Mouse (Mus musculus) limb, embryonic 15.5 days (tissue): ENCODE measurements around the gene Nat8f1. TPM values are rescaled to one million over a fixed set of nuclear protein-coding genes. Genes with fewer than 3 reads are reported as not detected.
"Not testable (repeated sequence)": the region's sequence is repeated elsewhere in the genome, so short reads cannot be mapped to it uniquely, and the experiment has no call there.

ENCODE experiments used
- ATAC-seq: fragments of 200-750 bp; cut with Nextera tagmentation; 2 replicates; pipeline ENCODE4 v1.8.0; 2017; ENCODE audit warnings: low read depth, moderate TSS enrichment; ENCODE audit not compliant: insufficient number of reproducible peaks, low FRiP score, low TSS enrichment
- H3K27ac ChIP-seq: fragments of 300-500 bp; sonication (generic); 2 replicates; pipeline ENCODE4 v1.5.1; 2015; ENCODE audit warnings: moderate library complexity, mild to moderate bottlenecking, inconsistent platforms
- H3K27me3 ChIP-seq: fragments of 300-500 bp; sonication (generic); 2 replicates; pipeline ENCODE4 v1.6.1; 2015; ENCODE audit warnings: inconsistent platforms
- H3K36me3 ChIP-seq: fragments of 300-500 bp; sonication (generic); 2 replicates; pipeline ENCODE4 v1.6.1; 2015; ENCODE audit warnings: inconsistent platforms
- H3K4me1 ChIP-seq: fragments of 300-500 bp; sonication (generic); 2 replicates; pipeline ENCODE4 v1.6.1; 2015; ENCODE audit warnings: inconsistent platforms
- H3K4me2 ChIP-seq: fragments of 300-500 bp; sonication (generic); 2 replicates; pipeline ENCODE4 v1.6.1; 2015; ENCODE audit warnings: mild to moderate bottlenecking, inconsistent platforms
- H3K4me3 ChIP-seq: fragments of 300-500 bp; sonication (generic); 2 replicates; pipeline ENCODE4 v1.5.1; 2015; ENCODE audit warnings: mild to moderate bottlenecking, inconsistent platforms
- H3K9ac ChIP-seq: fragments of 300-500 bp; sonication (generic); 2 replicates; pipeline ENCODE4 v1.6.1; 2015; ENCODE audit warnings: inconsistent platforms
- H3K9me3 ChIP-seq: fragments of 300-500 bp; sonication (generic); 2 replicates; pipeline ENCODE4 v1.6.1; 2016; ENCODE audit warnings: inconsistent platforms
- WGBS: fragments of 180-500 bp; shearing (Covaris S2); methylation state at CpG from one replicate; pipeline ENCODE4 v1.1.7; 2015; 5-methylcytosine and 5-hydroxymethylcytosine counted together
- polyA plus RNA-seq: library from polyadenylated mRNA; unstranded; fragments of >200 nt; fragmentation: Nextera tagmentation; extraction: Ambion mirVana; gene quantifications from 2 replicates; pipeline ENCODE4 v1.2.1, GENCODE M21; 2015

The Nat8f1 gene
- 4.2 and 4.7 TPM in 2 replicates for polyA plus RNA-seq

DNA sequence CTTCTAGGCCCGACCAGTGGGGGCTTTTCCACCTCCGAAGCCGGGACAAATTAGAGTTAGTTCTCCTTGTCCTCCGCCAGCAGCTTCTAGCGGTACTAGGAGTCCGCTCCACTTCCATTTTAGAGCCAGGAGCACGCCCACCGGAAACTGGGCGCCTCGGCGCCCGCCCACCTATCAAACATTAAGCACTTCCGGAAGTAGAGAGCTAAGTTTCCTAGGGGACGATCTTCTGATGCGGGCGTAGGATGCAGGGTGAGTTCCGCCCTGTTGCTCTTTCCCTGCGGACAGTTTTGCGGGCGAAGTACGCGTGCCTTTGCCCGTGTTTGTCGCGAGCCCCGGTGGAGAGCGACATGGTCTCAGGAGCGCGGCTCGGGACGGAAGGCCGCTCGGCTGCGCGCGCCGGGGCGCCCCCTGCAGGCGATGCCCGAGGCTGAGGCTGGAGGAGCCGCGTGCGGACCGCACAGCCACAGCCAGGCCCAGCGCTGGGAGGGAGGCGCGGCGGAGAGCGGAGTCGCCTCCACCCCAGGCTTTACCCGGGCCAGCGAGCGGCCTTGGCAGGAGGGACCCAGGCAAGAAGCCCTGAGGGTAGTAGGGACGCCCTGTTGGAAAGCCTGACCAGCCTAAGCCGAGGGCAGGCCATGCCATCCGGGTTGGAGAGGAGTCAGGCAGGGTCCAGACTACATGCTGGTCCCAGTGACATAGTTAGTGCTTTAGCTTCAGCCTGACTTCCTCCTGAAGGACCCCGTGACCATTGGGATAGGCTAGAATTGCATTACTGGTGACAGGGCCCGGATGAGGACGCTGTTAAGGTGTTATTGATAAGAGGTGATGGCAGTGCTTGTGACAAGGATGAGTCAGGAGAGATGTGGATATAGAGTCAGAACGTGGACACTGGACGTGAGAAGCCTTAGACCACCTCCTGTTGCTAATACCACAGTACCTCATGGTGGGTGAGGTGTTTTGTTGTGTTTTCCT is at the start of gene Nat8f1:
Gene Nat8f1 (minus strand): TSS at position 149 of the 975 bp plus-strand sequence.
- peak; percentile 94 for ATAC-seq
- under 1% methylated on average over 59 of the region's 61 CpGs for WGBS
- peak within 1 kb of the TSS; percentile 89 for H3K27ac ChIP-seq

GRCm38 (mm10) chr6:85961101-85962091 is 45.9 kb upstream of the Nat8f1 start, which contains the start of gene Dusp11:
Gene Dusp11, minus strand, starts transcription at chr6:85961667.
- H3K4me3 ChIP-seq = peak within 1 kb of the TSS; percentile 65
- peak; percentile 94 for ATAC-seq
- H3K9ac ChIP-seq = peak within 1 kb of the TSS; percentile 82
- WGBS = under 1% methylated on average over 70 of the region's 70 CpGs
- H3K4me1 ChIP-seq = peaks cover 9% of the 10 kb centered on the region
- H3K27me3 ChIP-seq = no peaks in the 10 kb centered on the region
- H3K36me3 ChIP-seq = peaks cover 12% of the 10 kb centered on the region
- peak within 1 kb of the TSS; percentile 68 for H3K4me2 ChIP-seq
- no peaks in the 10 kb centered on the region for H3K9me3 ChIP-seq
- peak within 1 kb of the TSS; percentile 99 for H3K27ac ChIP-seq

More for the DNA sequence above, at the start of gene Nat8f1:
- H3K4me1 ChIP-seq, H3K36me3 ChIP-seq, H3K27me3 ChIP-seq, H3K9me3 ChIP-seq: not testable (repeated sequence)
- H3K4me2 ChIP-seq = peak within 1 kb of the TSS; percentile 71
- peak within 1 kb of the TSS; percentile 66 for H3K9ac ChIP-seq
- H3K4me3 ChIP-seq = peak within 1 kb of the TSS; percentile 58

GRCm38 (mm10) chr6:85957581-85957980 is 42.1 kb upstream of the Nat8f1 start:
- H3K4me2 ChIP-seq = no peak overlapping the region
- H3K9me3 ChIP-seq = no peaks in the 10 kb centered on the region
- WGBS = 94% methylated on average over 3 of the region's 3 CpGs
- no peak overlapping the region for H3K4me3 ChIP-seq
- H3K9ac ChIP-seq = no peak overlapping the region
- ATAC-seq = no peak
- H3K4me1 ChIP-seq = peaks cover 9% of the 10 kb centered on the region
- H3K36me3 ChIP-seq = peaks cover 44% of the 10 kb centered on the region
- H3K27ac ChIP-seq = no peak overlapping the region
- no peaks in the 10 kb centered on the region for H3K27me3 ChIP-seq

- Histone ChIP-seq H3K9ac (no peak overlapping the region), H3K27ac (no peak overlapping the region), H3K27me3 (no peaks in the 10 kb centered on the region), H3K4me1 (no peaks in the 10 kb centered on the region), H3K4me3 (no peak overlapping the region), H3K36me3 (peaks cover 90% of the 10 kb centered on the region), H3K4me2 (no peak overlapping the region), H3K9me3 (no peaks in the 10 kb centered on the region)
- 85% methylated on average over 6 of the region's 6 CpGs for WGBS
- no peak for ATAC-seq
Measured at GRCm38 (mm10) chr6:85948549-85948948, 33.1 kb upstream of the Nat8f1 start.

GRCm38 (mm10) chr6:85942469-85942868 is 27.0 kb upstream of the Nat8f1 start:
- H3K9ac ChIP-seq = no peak overlapping the region
- no peaks in the 10 kb centered on the region for H3K4me1 ChIP-seq
- WGBS = 96% methylated on average over 3 of the region's 3 CpGs
- H3K36me3 ChIP-seq = peaks cover 50% of the 10 kb centered on the region
- H3K27ac ChIP-seq = no peak overlapping the region
- H3K9me3 ChIP-seq = no peaks in the 10 kb centered on the region
- H3K4me2 ChIP-seq = no peak overlapping the region
- H3K27me3 ChIP-seq = no peaks in the 10 kb centered on the region
- H3K4me3 ChIP-seq = no peak overlapping the region
- no peak for ATAC-seq

DNA sequence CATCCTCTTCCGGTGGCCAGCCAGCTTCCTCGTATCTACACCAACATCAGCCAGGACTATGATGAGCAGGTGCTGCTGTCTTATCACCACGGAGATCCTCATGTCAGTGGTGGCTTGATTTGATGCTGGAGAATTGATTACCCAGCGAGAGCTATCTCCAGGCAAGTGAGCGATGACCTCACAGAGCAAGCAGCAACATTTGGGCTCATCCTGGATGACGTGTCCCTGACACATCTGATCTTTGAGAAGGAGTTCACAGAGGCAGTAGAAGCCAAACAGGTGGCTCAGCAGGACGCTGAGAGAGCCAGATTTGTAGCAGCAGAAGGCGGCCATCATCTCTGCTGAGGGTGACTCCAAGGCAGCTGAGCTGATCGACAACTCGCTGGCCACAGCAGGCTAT is 23.2 kb upstream of the Nat8f1 start:
- H3K27ac ChIP-seq = no peak overlapping the region
- WGBS = 72% methylated on average over 10 of the region's 10 CpGs
- no peak for ATAC-seq
- 0 out of 2 replicates have a peak, but pooled peaks cover 3% of the 10 kb centered on the region for H3K4me1 ChIP-seq
- H3K9me3 ChIP-seq = no peaks in the 10 kb centered on the region
- no peak overlapping the region for H3K9ac ChIP-seq
- H3K36me3 ChIP-seq = peaks cover 13% of the 10 kb centered on the region
- no peaks in the 10 kb centered on the region for H3K27me3 ChIP-seq
- H3K4me3 ChIP-seq = no peak overlapping the region
- H3K4me2 ChIP-seq = no peak overlapping the region

- Histone ChIP-seq H3K36me3 (peaks cover 12% of the 10 kb centered on the region; the same call in 1 of the 2 replicates), H3K9ac (peak overlapping the region; percentile 31), H3K4me3 (peak overlapping the region; percentile 51), H3K27ac (peak overlapping the region; percentile 73), H3K4me2 (peak overlapping the region; percentile 59)
- H3K4me1 ChIP-seq, H3K27me3 ChIP-seq, H3K9me3 ChIP-seq: not testable (repeated sequence)
- WGBS = 1% methylated on average over 50 of the region's 50 CpGs
- ATAC-seq = peak; percentile 89
Measured at GRCm38 (mm10) chr6:85936508-85937465, 21.3 kb upstream of the Nat8f1 start.

DNA sequence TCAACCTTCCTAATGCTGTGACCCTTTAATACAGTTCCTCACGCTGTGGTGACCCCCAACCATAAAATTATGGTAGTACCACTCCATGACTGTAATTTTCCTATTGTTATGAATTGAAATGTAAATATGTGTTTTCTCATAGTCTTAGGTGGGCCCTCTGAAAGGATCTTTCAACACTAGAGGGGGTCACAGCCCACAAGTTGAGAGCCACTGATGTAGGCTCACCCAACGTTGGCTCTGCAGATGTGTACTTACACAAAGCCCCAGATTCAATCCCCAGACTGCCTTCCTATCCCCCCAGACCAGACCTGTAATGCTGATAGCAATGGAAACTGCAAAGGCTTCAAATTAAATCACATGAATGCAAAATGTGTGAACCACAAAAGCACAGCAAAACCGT is 20.2 kb upstream of the Nat8f1 start:
- Histone ChIP-seq H3K36me3 (peaks cover 13% of the 10 kb centered on the region; the same call in 1 of the 2 replicates), H3K9me3 (no peaks in the 10 kb centered on the region), H3K27ac (no peak overlapping the region), H3K4me1 (0 out of 2 replicates have a peak, but pooled peaks cover 3% of the 10 kb centered on the region), H3K27me3 (no peaks in the 10 kb centered on the region), H3K4me3 (no peak overlapping the region), H3K4me2 (no peak overlapping the region), H3K9ac (no peak overlapping the region)
- no peak for ATAC-seq
- WGBS = 64% methylated on average over 3 of the region's 3 CpGs

DNA sequence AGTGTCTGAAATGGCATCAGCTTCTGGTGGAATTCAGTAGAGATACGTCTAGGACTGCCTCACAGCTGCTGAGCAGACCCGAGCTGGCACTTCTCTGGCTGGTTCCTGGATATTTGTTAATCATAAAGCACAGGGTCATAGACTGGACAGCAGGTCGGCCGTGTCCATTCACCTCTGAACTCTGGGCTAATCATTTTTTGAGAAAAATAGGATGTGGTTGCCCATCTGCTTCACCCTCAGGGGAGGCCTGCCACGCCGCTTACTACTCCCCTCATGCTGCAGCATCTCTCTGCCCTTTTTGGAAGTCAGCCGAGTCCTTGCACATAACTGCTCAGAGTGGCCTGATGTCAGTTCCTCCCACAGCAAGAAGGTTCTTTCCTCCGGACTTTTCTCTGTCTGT is 18.6 kb upstream of the Nat8f1 start:
- ATAC-seq = no peak
- Histone ChIP-seq H3K27ac (no peak overlapping the region), H3K4me1 (0 out of 2 replicates have a peak, but pooled peaks cover 3% of the 10 kb centered on the region), H3K4me3 (no peak overlapping the region), H3K36me3 (peaks cover 25% of the 10 kb centered on the region), H3K9ac (no peak overlapping the region), H3K9me3 (no peaks in the 10 kb centered on the region), H3K27me3 (no peaks in the 10 kb centered on the region), H3K4me2 (no peak overlapping the region)
- WGBS = 83% methylated on average over 8 of the region's 8 CpGs

- Histone ChIP-seq H3K27me3 (no peaks in the 10 kb centered on the region), H3K9me3 (no peaks in the 10 kb centered on the region), H3K4me3 (no peak overlapping the region), H3K27ac (no peak overlapping the region), H3K4me1 (no peaks in the 10 kb centered on the region), H3K36me3 (peaks cover 65% of the 10 kb centered on the region), H3K4me2 (no peak overlapping the region), H3K9ac (no peak overlapping the region)
- no peak for ATAC-seq
- WGBS = 85% methylated on average over 1 of the region's 1 CpGs
Measured at GRCm38 (mm10) chr6:85929312-85929711, 13.8 kb upstream of the Nat8f1 start.
